Mouse (Mus musculus): ENCODE measurements around the gene Zfp39. TPM values are rescaled to one million over a fixed set of nuclear protein-coding genes. Genes with fewer than 3 reads are reported as not detected.

The Zfp39 gene
- total and polyA plus RNA-seq, 2 experiments from 2014 or later, result 7.0 to 13.2 TPM

GRCm38 (mm10) chr11:58922420-58922819 lies 18.4 kb upstream of the Zfp39 start:
- no peaks in the 10 kb centered on the region for H3K4me1 ChIP-seq (ENCODE audit: insufficient read depth)
- 78% methylated on average over 9 of the region's 9 CpGs for WGBS
- H3K27ac ChIP-seq (ENCODE audit: low read depth, low read length), result no peak overlapping the region
- no peak for TF ChIP-seq CTCF (IDR thresholded peaks at IDR 0.05; ENCODE audit: low read depth)
- DNase-seq, result no peak
- no peaks in the 10 kb centered on the region for H3K36me3 ChIP-seq (ENCODE audit: insufficient read depth)
- H3K4me2 ChIP-seq (ENCODE audit: low read depth), result no peak overlapping the region
- no peak overlapping the region for H3K9ac ChIP-seq
- no peak overlapping the region for H3K4me3 ChIP-seq (ENCODE audit: low read depth, low read length)
- H3K9me3 ChIP-seq (ENCODE audit: low read length), result no peaks in the 10 kb centered on the region
- no peaks in the 10 kb centered on the region for H3K27me3 ChIP-seq (ENCODE audit: insufficient read depth, low read length)
- no peak for ATAC-seq

DNA sequence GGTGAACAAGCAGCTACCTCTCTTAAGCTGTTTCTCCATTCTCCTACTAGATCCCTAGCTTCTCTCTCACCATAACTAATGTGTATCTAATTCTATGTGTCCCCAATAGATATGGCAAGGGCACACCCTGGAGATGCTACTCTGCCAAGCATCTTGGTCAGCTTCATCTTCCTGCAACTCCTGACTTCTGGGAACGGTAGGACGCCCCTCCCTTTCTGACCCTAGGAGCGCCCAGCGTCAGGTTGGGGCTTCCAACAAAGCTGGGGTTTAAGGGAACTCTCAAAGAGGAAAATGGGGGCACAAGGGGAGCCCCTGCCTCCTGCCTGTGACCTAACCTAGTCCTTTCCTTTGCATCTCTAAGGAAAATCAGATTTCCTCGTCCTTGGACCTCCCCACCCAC lies 14.7 kb upstream of the Zfp39 start:
- H3K27ac ChIP-seq (ENCODE audit: low read depth, low read length), result no peak overlapping the region
- TF ChIP-seq CTCF (IDR thresholded peaks at IDR 0.05; ENCODE audit: low read depth), result no peak
- H3K4me1 ChIP-seq (ENCODE audit: insufficient read depth), result no peaks in the 10 kb centered on the region; the same call in 1 of the 2 replicates
- no peaks in the 10 kb centered on the region; the same call in 1 of the 2 replicates for H3K27me3 ChIP-seq (ENCODE audit: insufficient read depth, low read length)
- ATAC-seq (no peak), DNase-seq (no peak)
- no peak overlapping the region for H3K9ac ChIP-seq
- H3K4me2 ChIP-seq (ENCODE audit: low read depth), result no peak overlapping the region
- H3K9me3 ChIP-seq (ENCODE audit: low read length), result no peaks in the 10 kb centered on the region
- WGBS, result 74% methylated on average over 5 of the region's 5 CpGs
- H3K4me3 ChIP-seq (ENCODE audit: low read depth, low read length), result no peak overlapping the region
- H3K36me3 ChIP-seq (ENCODE audit: insufficient read depth), result no peaks in the 10 kb centered on the region

- Histone ChIP-seq H3K9ac (no peak within 1 kb of the TSS), H3K9me3 (ENCODE audit: low read length) (no peaks in the 10 kb centered on the region), H3K27me3 (ENCODE audit: insufficient read depth, low read length) (no peaks in the 10 kb centered on the region; the same call in 1 of the 2 replicates), H3K4me1 (ENCODE audit: insufficient read depth) (no peaks in the 10 kb centered on the region; the same call in 1 of the 2 replicates), H3K36me3 (ENCODE audit: insufficient read depth) (no peaks in the 10 kb centered on the region), H3K4me3 (ENCODE audit: low read depth, low read length) (no peak within 1 kb of the TSS), H3K4me2 (ENCODE audit: low read depth) (no peak within 1 kb of the TSS), H3K27ac (ENCODE audit: low read depth, low read length) (no peak within 1 kb of the TSS)
- WGBS, result 87% methylated on average over 12 of the region's 12 CpGs
- TF ChIP-seq CTCF (IDR thresholded peaks at IDR 0.05; ENCODE audit: low read depth), result no peak
- ATAC-seq (no peak), DNase-seq (no peak)
Observed at GRCm38 (mm10) chr11:58917745-58918366, 13.8 kb upstream of the Zfp39 start, which contains the start of gene Btnl10. Gene Btnl10, plus strand, starts transcription at chr11:58917908.

GRCm38 (mm10) chr11:58916879-58917744 lies 13.1 kb upstream of the Zfp39 start:
- no peaks in the 10 kb centered on the region; the same call in 1 of the 2 replicates for H3K4me1 ChIP-seq (ENCODE audit: insufficient read depth)
- peak; percentile 48 for TF ChIP-seq CTCF (IDR thresholded peaks at IDR 0.05; ENCODE audit: low read depth)
- 55% methylated on average over 14 of the region's 14 CpGs for WGBS
- no peak for DNase-seq
- no peak overlapping the region for H3K4me3 ChIP-seq (ENCODE audit: low read depth, low read length)
- ATAC-seq, result no peak
- no peak overlapping the region for H3K9ac ChIP-seq
- no peaks in the 10 kb centered on the region; the same call in 1 of the 2 replicates for H3K27me3 ChIP-seq (ENCODE audit: insufficient read depth, low read length)
- no peak overlapping the region for H3K4me2 ChIP-seq (ENCODE audit: low read depth)
- no peak overlapping the region for H3K27ac ChIP-seq (ENCODE audit: low read depth, low read length)
- no peaks in the 10 kb centered on the region for H3K36me3 ChIP-seq (ENCODE audit: insufficient read depth)
- H3K9me3 ChIP-seq (ENCODE audit: low read length), result no peaks in the 10 kb centered on the region

- Histone ChIP-seq H3K9me3 (ENCODE audit: low read length) (no peaks in the 10 kb centered on the region), H3K27me3 (ENCODE audit: insufficient read depth, low read length) (no peaks in the 10 kb centered on the region; the same call in 1 of the 2 replicates), H3K36me3 (ENCODE audit: insufficient read depth) (no peaks in the 10 kb centered on the region), H3K4me3 (ENCODE audit: low read depth, low read length) (peak overlapping the region; percentile 23), H3K27ac (ENCODE audit: low read depth, low read length) (no peak overlapping the region), H3K4me2 (ENCODE audit: low read depth) (peak overlapping the region; percentile 57), H3K4me1 (ENCODE audit: insufficient read depth) (no peaks in the 10 kb centered on the region; the same call in 1 of the 2 replicates), H3K9ac (0 out of 2 replicates have a peak overlapping the region, but pooled peaks have one; percentile 18)
- 14% methylated on average over 17 of the region's 17 CpGs for WGBS
- no peak; the same call in 1 of the 2 replicates for ATAC-seq
- TF ChIP-seq CTCF (IDR thresholded peaks at IDR 0.05; ENCODE audit: low read depth), result peak; percentile 76
- DNase-seq, result peak; percentile 74
Observed at GRCm38 (mm10) chr11:58914461-58915028, 10.5 kb upstream of the Zfp39 start.

- ATAC-seq (no peak), DNase-seq (no peak)
- Histone ChIP-seq H3K36me3 (ENCODE audit: insufficient read depth) (no peaks in the 10 kb centered on the region), H3K27ac (ENCODE audit: low read depth, low read length) (no peak overlapping the region), H3K27me3 (ENCODE audit: insufficient read depth, low read length) (no peaks in the 10 kb centered on the region; the same call in 1 of the 2 replicates), H3K4me1 (ENCODE audit: insufficient read depth) (no peaks in the 10 kb centered on the region; the same call in 1 of the 2 replicates), H3K4me3 (ENCODE audit: low read depth, low read length) (no peak overlapping the region), H3K4me2 (ENCODE audit: low read depth) (no peak overlapping the region), H3K9me3 (ENCODE audit: low read length) (no peaks in the 10 kb centered on the region), H3K9ac (no peak overlapping the region)
- WGBS, result 79% methylated on average over 1 of the region's 1 CpGs
- no peak for TF ChIP-seq CTCF (IDR thresholded peaks at IDR 0.05; ENCODE audit: low read depth)
Observed at GRCm38 (mm10) chr11:58913776-58914175, 9.8 kb upstream of the Zfp39 start.
